Mouse (Mus musculus) forebrain, postnatal 0 days (tissue): ENCODE measurements around the gene Grm7. TPM values are rescaled to one million over a fixed set of nuclear protein-coding genes. Genes with fewer than 3 reads are reported as not detected.

Experiments used
- ATAC-seq: fragments of 200-750 bp; cut with Nextera tagmentation; 2 replicates; pipeline ENCODE4 v1.8.0; 2017; ENCODE audit warnings: mild to moderate bottlenecking, moderate library complexity
- DNase-seq: peaks from one replicate; pipeline ENCODE4 v3.0.0-alpha.2; 2015
- H3K27ac ChIP-seq: fragments of 300-500 bp; sonication (generic); 2 replicates; pipeline ENCODE4 v1.5.1; 2014; ENCODE audit warnings: low read depth, mild to moderate bottlenecking, antibody characterized with exemption, low read length, moderate library complexity, mixed read lengths
- H3K27me3 ChIP-seq: fragments of 300-500 bp; sonication (generic); 2 replicates; pipeline ENCODE4 v1.6.1; 2014; ENCODE audit warnings: mild to moderate bottlenecking, low read length, mixed read lengths; ENCODE audit not compliant: insufficient read depth
- H3K36me3 ChIP-seq: fragments of 300-500 bp; sonication (generic); 2 replicates; pipeline ENCODE4 v1.6.1; 2014; ENCODE audit warnings: mild to moderate bottlenecking, moderate library complexity; ENCODE audit not compliant: insufficient read depth
- H3K4me1 ChIP-seq: fragments of 300-500 bp; sonication (generic); 2 replicates; pipeline ENCODE4 v1.6.1; 2014; ENCODE audit warnings: antibody characterized with exemption; ENCODE audit not compliant: insufficient read depth
- H3K4me2 ChIP-seq: fragments of 300-500 bp; sonication (generic); 2 replicates; pipeline ENCODE4 v1.6.1; 2014; ENCODE audit warnings: low read depth, mild to moderate bottlenecking, moderate library complexity
- H3K4me3 ChIP-seq: fragments of 300-500 bp; sonication (generic); 2 replicates; pipeline ENCODE4 v1.5.1; 2014; ENCODE audit warnings: low read depth, low read length, mixed read lengths
- H3K9ac ChIP-seq: fragments of 300-500 bp; sonication (generic); 2 replicates; pipeline ENCODE4 v1.6.1; 2014; ENCODE audit warnings: mild to moderate bottlenecking
- H3K9me3 ChIP-seq: fragments of 300-500 bp; sonication (generic); 2 replicates; pipeline ENCODE4 v1.6.1; 2016; ENCODE audit warnings: low read length
- CTCF ChIP-seq: sonication (generic); IDR thresholded peaks from 2 replicates; pipeline ENCODE4 v1.5.1; 2016; ENCODE audit warnings: antibody characterized with exemption, control low read depth, low read depth
- WGBS: fragments of 180-500 bp; shearing (Covaris S2); extraction: QIAGEN DNeasy Blood & Tissue Kit; methylation state at CpG from one replicate; pipeline ENCODE4 v1.1.7; 2014; 5-methylcytosine and 5-hydroxymethylcytosine counted together
- polyA plus RNA-seq: library from polyadenylated mRNA; unstranded; fragments of >200 nt; fragmentation: Nextera tagmentation; extraction: Ambion mirVana; gene quantifications from 2 replicates; pipeline ENCODE4 v1.2.1, GENCODE M21; 2015
- total RNA-seq: library from RNA; depleted of rRNA; stranded (reverse); fragments of >200 nt; gene quantifications from 2 replicates; pipeline ENCODE4 v1.2.3, GENCODE M21; 2014

Grm7 gene
- total and polyA plus RNA-seq, 2 experiments from 2014 or later: 20.7 to 40.7 TPM

GRCm38 (mm10) chr6:111221083-111221729 is 575.8 kb downstream of the Grm7 start:
- H3K27me3 ChIP-seq: no peaks in the 10 kb centered on the region
- H3K4me1 ChIP-seq: no peaks in the 10 kb centered on the region
- DNase-seq (peak; percentile 9), ATAC-seq (no peak)
- no peak for TF ChIP-seq CTCF
- no peaks in the 10 kb centered on the region for H3K9me3 ChIP-seq
- H3K36me3 ChIP-seq: no peaks in the 10 kb centered on the region
- H3K27ac ChIP-seq: no peak overlapping the region
- 37% methylated on average over 6 of the region's 6 CpGs for WGBS
- no peak overlapping the region for H3K9ac ChIP-seq
- H3K4me2 ChIP-seq: no peak overlapping the region
- no peak overlapping the region for H3K4me3 ChIP-seq

DNA sequence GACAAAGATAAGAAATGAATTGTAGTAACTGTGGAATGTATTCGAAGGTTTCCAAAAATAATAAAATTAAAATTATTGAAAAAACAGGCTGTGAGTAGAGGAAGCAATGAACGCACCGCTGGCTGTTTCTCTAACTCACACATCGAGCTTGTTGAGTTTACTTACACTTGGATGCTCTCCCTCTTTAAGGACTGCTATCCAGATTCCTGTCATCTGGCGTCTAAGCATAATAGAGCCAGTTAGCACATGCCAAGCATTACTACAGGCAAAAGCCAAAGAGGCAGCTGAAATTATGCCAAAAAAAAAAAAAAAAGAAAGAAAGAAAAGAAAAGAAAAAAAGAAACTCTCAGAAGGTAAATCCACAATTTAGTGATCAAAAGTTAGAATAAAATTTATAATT is 609.8 kb downstream of the Grm7 start:
- Histone ChIP-seq H3K4me3 (no peak overlapping the region), H3K27ac (no peak overlapping the region), H3K9me3 (no peaks in the 10 kb centered on the region), H3K36me3 (no peaks in the 10 kb centered on the region), H3K4me2 (no peak overlapping the region), H3K27me3 (no peaks in the 10 kb centered on the region), H3K9ac (no peak overlapping the region), H3K4me1 (no peaks in the 10 kb centered on the region)
- no peak for ATAC-seq
- DNase-seq: no peak
- TF ChIP-seq CTCF: no peak
- WGBS: 51% methylated on average over 5 of the region's 5 CpGs

DNA sequence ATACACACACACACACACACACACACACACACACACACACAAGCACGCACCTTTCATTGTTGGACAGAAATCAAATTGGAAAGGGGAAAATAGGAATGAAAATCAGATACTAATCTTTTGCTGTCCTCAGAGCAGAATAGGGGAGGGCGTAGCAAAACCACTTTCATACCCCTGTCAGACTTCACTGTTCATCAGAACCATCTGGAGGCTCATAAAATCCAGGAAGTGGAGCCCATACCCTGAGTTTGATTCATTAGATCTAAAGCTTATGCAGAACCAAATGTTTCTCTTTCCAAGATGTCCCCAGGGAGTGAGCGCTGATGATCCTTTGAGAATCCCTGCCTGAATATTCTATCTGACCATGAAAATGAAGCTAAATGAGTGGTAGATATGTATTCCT is 611.6 kb downstream of the Grm7 start:
- H3K27ac ChIP-seq: no peak overlapping the region
- no peak overlapping the region for H3K4me2 ChIP-seq
- ATAC-seq (no peak), DNase-seq (no peak)
- H3K9me3 ChIP-seq: no peaks in the 10 kb centered on the region
- no peaks in the 10 kb centered on the region for H3K4me1 ChIP-seq
- no peaks in the 10 kb centered on the region for H3K27me3 ChIP-seq
- TF ChIP-seq CTCF: no peak
- H3K9ac ChIP-seq: no peak overlapping the region
- WGBS: 72% methylated on average over 3 of the region's 3 CpGs
- H3K4me3 ChIP-seq: no peak overlapping the region
- H3K36me3 ChIP-seq: no peaks in the 10 kb centered on the region

DNA sequence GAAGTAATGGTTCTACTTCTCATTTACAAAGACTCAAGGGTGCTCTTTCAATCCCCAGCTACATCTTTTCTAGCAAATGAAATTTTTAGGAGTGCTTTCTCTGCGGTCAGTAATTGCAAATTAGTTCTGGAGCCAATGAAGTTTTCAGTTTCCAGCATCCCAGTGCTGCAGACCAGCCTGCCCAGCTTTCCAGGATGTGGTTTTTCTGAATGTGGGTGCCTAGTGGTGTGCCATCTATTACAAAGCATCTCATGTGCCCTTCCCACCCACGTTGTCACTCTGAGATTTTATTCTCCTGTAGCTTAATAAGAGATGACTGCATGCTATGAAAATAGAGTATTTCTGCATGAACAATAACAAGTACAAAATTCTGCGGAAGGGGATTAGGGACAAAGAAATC is 612.9 kb downstream of the Grm7 start:
- Histone ChIP-seq H3K4me3 (no peak overlapping the region), H3K36me3 (no peaks in the 10 kb centered on the region), H3K9me3 (no peaks in the 10 kb centered on the region), H3K4me2 (no peak overlapping the region), H3K4me1 (no peaks in the 10 kb centered on the region), H3K9ac (no peak overlapping the region), H3K27me3 (no peaks in the 10 kb centered on the region), H3K27ac (no peak overlapping the region)
- 39% methylated on average over 3 of the region's 3 CpGs for WGBS
- no peak for DNase-seq
- no peak for TF ChIP-seq CTCF
- ATAC-seq: no peak

DNA sequence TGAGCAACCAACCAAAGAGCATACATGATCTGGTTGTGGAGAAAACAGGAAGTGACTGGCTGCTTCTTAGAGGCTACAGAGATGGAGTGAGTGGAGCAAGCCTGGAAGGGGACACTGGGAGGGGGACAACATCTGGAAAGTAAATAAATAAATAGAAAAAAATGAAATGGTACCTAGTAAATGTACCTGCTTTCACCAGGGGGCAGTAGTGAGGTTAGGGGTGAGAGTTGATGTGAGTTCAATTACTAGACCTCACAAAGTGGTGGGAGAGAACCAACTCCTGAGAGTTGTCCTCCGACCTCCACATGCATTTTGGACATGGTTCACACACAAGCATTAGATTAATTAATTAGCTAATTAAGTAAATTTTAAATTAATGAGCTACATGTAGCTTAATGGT is 615.8 kb downstream of the Grm7 start:
- Histone ChIP-seq H3K9me3 (no peaks in the 10 kb centered on the region), H3K36me3 (no peaks in the 10 kb centered on the region), H3K4me2 (no peak overlapping the region), H3K4me1 (no peaks in the 10 kb centered on the region), H3K9ac (no peak overlapping the region), H3K27me3 (no peaks in the 10 kb centered on the region), H3K27ac (no peak overlapping the region), H3K4me3 (no peak overlapping the region)
- TF ChIP-seq CTCF: no peak
- ATAC-seq (no peak), DNase-seq (no peak)
- 77% methylated on average over 1 of the region's 1 CpGs for WGBS

DNA sequence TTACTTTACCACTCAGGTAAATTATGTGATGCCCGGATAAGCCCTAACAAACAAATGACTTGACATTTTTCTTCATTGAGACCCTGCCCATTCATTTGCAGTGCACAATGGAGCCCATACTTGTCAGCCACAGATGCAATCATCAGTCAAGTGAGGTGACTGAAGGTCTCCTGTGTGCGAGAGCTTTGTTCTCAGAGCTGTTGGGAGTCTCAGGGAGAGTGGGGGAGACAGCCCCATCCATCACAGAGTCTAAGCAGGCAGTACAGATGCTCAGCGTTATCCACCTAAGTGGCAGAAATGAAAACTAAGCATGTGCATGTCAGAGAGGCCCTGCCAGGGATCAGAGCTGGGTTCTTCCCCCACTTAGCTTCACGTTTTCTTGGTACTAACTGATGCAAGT is 631.3 kb downstream of the Grm7 start:
- WGBS: 60% methylated on average over 4 of the region's 4 CpGs
- no peak for ATAC-seq

DNA sequence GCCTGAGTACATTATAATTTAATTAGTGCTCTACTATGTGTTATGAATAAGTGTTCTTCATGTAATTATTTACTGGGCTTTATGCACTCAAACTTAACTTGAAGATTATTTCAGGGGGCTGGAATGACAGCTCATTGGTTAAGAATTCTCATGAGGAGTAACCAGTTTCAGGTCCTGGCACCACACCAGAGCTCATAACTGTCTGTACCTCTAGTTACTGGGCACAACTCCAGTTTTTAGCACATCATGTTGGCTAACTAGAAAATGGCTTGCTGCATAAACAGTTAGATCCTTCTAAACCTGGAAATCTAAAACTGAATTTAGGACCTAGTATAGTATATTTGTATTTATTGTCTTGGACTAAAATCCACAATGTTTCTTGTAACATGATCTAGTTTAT is 633.1 kb downstream of the Grm7 start:
- H3K9ac ChIP-seq: no peak overlapping the region
- TF ChIP-seq CTCF: no peak
- no peaks in the 10 kb centered on the region for H3K4me1 ChIP-seq
- H3K4me3 ChIP-seq: no peak overlapping the region
- no peaks in the 10 kb centered on the region for H3K9me3 ChIP-seq
- H3K36me3 ChIP-seq: no peaks in the 10 kb centered on the region
- ATAC-seq: no peak
- no peaks in the 10 kb centered on the region for H3K27me3 ChIP-seq
- no peak for DNase-seq
- no peak overlapping the region for H3K27ac ChIP-seq
- no peak overlapping the region for H3K4me2 ChIP-seq

More for the DNA sequence above, 631.3 kb downstream of the Grm7 start:
- H3K4me3 ChIP-seq: no peak overlapping the region
- no peak overlapping the region for H3K4me2 ChIP-seq
- no peaks in the 10 kb centered on the region for H3K4me1 ChIP-seq
- TF ChIP-seq CTCF: no peak
- no peak overlapping the region for H3K9ac ChIP-seq
- no peaks in the 10 kb centered on the region for H3K27me3 ChIP-seq
- no peaks in the 10 kb centered on the region for H3K9me3 ChIP-seq
- H3K27ac ChIP-seq: no peak overlapping the region
- DNase-seq: no peak
- no peaks in the 10 kb centered on the region for H3K36me3 ChIP-seq
